Mouse (Mus musculus): ENCODE data around the gene Ncapg2.

DNA sequence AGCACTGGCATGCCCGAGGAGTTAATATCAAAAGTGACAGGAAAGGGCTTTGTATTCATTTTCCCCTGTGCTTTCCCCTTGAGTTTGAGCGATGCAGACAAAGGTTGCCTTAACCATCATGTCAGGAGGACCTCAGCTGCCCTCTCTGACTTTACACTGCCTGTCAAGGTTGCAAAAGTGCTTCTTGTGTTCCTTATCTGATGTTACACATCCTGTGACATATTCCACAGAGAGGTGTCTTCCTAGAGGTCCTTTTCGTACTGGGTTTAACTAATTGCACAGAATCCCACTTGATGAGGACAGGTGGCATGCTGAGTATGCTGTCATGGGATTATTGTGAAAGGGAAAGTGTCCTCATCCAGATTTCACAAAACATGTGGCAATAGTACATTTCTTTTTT is 63.9 kb downstream of the Ncapg2 start:
- TF ChIP-seq POLR2A (IDR thresholded peaks at IDR 0.05; ENCODE audit: low read depth, low read length) (no peak), CTCF (IDR thresholded peaks at IDR 0.05; ENCODE audit: extremely low read depth, insufficient read depth, insufficient read length, insufficient replicate concordance) (no peak)
